Mouse (Mus musculus): ENCODE data around the gene Dok4. TPM values are rescaled to one million over a fixed set of nuclear protein-coding genes. Genes with fewer than 3 reads are reported as not detected.
A peak's percentile ranks its signal among the peaks of the same experiment; 100 is the strongest.

The Dok4 gene
- 10 to 100 TPM; 74.9 to 79.5 TPM for total RNA-seq (2021)

DNA sequence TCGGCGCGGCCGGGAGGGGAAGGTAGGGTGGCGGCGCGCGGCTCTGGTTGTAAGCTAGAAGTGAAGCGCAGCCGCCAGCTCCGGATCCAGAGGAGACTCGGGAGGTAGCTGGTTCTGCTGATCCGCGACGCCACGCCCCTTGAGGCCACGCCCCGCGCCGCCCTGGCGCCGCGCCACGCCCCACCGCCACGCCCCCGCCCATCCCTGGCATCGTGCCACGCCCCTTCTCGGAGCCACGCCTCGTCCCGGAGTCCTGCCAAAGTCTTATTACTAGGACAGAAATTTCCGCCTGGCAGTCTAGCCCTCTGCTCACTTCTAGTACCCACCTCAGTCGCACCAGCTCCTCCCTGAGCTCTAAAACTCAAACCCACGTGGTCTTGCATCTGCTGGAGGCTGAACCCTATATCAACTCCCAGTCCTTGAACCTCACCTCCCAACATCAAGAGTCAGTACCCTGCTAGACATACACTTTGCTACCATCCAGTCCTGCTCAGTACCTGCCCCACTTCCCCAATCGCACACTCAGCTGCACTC, at the start of gene Dok4:
Gene Dok4 (minus strand): TSS at position 134 of the 534 bp plus-strand sequence.
- intact Hi-C loops (cut with DNase I), result no loop called here

DNA sequence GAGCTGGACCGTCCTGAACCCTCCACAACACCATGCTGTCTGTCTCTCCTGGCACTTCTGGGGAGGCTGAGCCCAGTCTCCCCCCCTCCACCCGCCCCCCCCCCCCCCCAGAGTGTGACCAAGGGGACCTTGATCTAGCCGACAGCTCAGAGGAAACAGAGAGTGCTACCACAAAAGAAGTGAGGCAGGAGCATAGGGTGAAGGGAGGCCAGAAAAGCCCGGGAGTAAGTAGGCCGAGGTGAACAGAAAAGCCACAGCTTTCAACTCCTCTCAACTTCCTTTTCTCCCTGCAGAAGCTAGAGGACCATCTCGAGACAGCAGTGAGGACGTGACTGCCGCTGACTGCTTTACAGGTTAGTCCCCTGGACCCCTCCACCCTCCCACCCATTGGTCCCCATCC, 47.3 kb upstream of the Dok4 start, which contains the start of gene Adgrg5:
Gene Adgrg5 (plus strand): TSS at position 290 of the 400 bp plus-strand sequence.
- DNase-seq (ENCODE audit: extremely low spot score in 1 of 2, low spot score in 2 of 2), result no peak
- intact Hi-C loops (cut with DNase I), result no loop called here

More for the DNA sequence above, at the start of gene Dok4:
- peak in 1 of 2 experiments; percentile 84 for DNase-seq (ENCODE audit: extremely low spot score in 1 of 2, low spot score in 2 of 2)

DNA sequence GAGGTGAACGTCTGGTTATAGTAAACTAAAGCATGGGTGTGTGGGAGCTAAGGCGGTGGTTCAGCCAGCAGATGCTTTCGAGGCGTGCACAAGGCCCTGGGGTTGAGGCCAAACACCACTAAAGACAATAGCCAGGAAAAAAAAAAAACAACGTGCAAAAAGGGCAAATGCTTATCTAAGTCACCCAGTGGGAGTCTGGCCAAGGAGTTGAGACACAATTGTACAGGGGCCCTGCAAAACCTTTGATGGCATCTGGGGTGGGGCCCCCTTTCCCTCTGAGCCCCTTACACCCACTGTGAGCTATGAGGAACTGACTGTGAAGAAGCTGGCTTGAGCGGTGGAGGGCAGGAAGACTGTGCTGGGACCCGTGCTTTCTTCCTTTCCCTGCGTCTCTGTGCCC, 46.5 kb upstream of the Dok4 start:
- intact Hi-C loops (cut with DNase I), result no loop called here
- DNase-seq (ENCODE audit: extremely low spot score in 1 of 2, low spot score in 2 of 2), result no peak

DNA sequence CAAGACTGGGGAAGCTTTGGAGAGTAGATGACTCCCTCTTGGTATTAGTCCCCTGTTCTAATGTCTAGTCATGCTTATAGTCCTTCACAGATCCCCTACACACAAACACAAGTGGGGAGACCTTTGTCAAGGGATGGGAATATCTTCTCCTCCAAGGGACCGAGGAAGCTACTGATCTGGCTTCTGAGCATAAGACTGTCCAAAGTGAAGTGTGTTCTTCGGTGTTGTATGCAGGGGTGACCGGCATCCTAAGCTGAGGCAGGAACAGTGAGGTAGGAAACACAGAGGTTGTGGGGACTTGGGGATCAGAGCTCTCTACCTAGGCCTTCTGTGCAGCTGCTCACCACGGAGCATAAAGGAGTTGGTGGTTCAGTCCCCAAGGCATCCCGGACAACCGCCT, 46.0 kb upstream of the Dok4 start:
- intact Hi-C loops (cut with DNase I), result no loop called here
- no peak for DNase-seq (ENCODE audit: extremely low spot score in 1 of 2, low spot score in 2 of 2)

DNA sequence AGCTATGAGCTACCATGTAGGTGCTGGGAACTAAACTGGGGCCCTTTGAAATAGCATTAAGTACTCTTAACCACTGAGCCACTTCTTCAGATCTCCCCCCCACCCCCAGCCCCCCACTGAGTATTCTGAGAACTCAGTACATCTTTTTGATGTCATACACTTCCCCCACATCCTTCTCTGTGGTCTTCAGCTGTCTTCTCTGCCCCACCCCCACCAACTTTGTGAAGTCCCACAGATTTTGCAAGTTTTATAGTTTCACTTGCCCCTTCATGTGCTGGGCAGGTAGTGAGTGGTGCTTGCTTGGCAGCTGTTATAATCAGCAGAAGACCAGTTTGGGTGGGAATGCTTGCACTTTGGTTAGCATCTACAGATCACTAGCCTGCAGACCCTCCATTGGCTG, 43.1 kb upstream of the Dok4 start:
- no peak for DNase-seq (ENCODE audit: extremely low spot score in 1 of 2, low spot score in 2 of 2)
- intact Hi-C loops (cut with DNase I), result no loop called here

DNA sequence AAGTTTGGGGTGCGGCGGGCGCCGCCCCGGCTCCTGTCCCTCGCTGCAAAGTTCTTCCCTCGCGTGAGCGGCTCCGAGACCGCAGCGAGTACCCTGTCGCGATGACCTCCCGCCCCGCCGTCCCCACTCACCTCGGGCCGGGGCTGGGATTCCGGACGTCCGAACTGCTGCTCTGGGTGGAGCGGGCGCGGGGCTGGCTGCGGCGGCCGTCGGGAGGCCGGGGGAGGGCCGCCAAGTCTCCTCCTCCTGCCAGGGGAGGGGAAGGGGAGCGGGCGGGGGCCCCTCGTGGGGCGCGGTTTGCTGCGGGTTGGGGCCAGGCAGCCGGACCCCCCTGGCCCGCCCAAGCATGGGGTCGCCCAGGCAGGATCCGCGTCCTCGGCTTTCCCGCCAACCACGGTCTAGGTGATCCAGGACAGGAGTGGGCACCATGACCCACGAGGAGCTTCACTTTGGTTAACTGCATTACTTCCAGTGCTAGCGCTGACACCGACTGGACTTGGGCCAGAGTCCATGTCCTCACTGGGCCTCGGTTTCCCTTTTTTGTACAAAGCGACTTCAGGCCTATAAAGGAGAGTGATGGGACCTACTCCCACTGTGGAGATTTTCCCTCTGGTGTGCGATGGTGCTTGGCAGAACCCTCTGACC, 41.8 kb upstream of the Dok4 start, which contains the start of gene Ccdc102a:
Gene Ccdc102a (minus strand): TSS at position 248 of the 645 bp plus-strand sequence.
- peak in 1 of 2 experiments; percentile 81 for DNase-seq (ENCODE audit: extremely low spot score in 1 of 2, low spot score in 2 of 2)
- intact Hi-C loops (cut with DNase I), result no loop called here

DNA sequence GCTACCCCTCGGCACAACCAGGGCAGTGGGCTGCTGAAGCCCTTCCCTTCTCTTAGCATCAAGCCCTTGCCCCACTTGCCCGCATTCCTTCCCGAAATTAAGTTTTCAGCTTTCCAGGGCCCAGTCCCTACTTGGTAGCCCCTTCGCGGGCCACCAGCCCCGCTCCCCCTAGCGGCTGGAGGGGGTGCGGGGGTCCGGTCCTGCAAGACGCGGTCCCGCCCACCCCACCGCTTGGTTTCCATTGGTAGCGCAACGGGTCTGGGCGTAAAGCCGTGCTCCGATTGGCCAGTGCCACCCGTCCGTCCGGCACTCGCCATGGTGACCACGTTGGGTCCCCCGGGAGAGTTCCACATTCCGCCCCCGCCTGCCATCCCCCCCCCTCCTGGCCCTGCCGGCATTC, 41.2 kb upstream of the Dok4 start:
- intact Hi-C loops (cut with DNase I), result no loop called here
- DNase-seq (ENCODE audit: extremely low spot score in 1 of 2, low spot score in 2 of 2), result peak; percentile 82 to 98

DNA sequence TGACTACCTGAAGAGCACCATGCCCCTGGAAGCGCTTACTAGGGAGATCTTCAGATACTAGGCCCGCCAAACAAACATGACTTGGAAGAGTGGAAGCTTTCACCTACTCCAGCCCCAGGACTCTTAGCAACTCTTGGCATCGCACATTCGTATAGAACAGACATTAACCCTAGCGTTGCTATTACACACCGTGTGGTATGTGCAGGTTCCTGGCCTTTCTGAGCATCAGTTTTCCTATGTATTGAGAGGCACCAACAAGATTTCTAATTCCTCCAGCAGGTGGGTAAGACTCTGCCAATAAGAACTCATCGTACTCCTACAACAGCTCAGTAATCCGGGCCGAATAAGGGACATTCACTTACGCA, 40.8 kb upstream of the Dok4 start:
- no peak for DNase-seq (ENCODE audit: extremely low spot score in 1 of 2, low spot score in 2 of 2)
- intact Hi-C loops (cut with DNase I), result no loop called here

DNA sequence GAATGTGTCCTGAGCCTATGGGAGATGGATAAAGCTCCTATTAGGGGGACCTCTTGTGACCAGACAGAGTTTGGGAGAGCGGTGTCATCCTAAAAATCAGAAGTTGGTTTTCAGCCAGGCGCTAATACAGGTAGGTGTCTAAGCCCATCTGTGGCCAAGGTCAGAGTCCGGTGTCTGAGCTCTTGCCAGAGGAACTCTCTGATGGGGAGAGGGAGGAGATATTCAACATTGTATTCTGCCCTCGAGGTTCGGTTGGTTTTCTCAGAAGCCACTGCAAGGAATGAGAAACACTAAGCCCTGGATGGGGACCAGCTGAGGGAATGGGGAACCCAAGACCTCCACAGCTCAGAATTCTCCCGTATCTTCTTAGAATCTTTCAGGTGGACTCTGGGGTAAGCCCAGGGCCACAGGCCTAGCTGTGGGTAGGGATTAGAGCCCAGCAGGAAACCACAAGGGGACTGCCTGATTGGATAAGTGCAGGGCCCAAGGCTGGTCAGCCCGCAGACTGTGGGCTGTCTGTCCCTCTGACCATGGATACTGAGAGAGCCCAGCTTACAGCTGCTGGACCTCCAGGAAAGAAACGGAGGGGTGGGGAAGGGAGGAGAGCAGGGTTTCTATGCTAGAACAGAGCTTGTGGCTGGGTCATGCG, 40.3 kb upstream of the Dok4 start:
- intact Hi-C loops (cut with DNase I), result no loop called here
- no peak for DNase-seq (ENCODE audit: extremely low spot score in 1 of 2, low spot score in 2 of 2)

DNA sequence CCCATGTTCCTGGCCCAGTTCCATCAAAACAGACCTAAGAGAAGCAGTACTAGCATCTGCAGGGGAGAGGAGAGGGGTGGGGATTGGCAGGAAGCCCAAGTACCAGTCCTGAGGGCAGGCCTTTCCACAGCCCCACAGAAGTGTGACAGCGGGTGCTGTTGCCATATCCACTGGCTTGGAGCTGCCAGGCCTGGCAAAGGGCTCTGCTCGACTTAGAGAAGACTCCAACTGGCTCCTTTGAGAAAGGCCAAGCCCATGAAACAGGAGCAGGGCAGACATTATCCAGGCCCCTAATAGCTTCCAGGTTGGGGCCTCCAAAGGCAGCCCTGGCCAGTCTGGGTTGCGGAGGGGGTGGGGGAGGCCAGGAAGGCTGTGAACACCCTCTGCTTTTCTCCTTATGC, 38.6 kb upstream of the Dok4 start:
- intact Hi-C loops (cut with DNase I), result no loop called here
- peak; percentile 28 to 77 for DNase-seq (ENCODE audit: extremely low spot score in 1 of 2, low spot score in 2 of 2)

DNA sequence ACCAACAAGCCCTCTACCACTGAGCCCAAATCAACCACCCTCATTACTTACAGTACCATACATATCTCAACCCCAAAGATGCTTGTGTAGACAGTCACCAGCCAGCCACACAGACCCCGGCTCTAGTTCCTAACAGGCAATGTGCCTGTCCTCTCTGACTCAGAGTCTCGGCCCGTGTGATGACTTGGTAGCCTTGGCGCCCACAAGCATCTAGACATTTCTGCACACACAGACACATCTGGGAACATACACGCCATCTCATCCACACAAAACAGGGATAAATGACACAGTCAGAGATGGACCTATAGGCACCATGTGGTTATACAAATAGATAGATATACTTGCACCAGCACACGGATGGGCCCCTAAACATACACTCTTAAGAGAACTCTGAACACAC, 38.1 kb upstream of the Dok4 start:
- intact Hi-C loops (cut with DNase I), result no loop called here

DNA sequence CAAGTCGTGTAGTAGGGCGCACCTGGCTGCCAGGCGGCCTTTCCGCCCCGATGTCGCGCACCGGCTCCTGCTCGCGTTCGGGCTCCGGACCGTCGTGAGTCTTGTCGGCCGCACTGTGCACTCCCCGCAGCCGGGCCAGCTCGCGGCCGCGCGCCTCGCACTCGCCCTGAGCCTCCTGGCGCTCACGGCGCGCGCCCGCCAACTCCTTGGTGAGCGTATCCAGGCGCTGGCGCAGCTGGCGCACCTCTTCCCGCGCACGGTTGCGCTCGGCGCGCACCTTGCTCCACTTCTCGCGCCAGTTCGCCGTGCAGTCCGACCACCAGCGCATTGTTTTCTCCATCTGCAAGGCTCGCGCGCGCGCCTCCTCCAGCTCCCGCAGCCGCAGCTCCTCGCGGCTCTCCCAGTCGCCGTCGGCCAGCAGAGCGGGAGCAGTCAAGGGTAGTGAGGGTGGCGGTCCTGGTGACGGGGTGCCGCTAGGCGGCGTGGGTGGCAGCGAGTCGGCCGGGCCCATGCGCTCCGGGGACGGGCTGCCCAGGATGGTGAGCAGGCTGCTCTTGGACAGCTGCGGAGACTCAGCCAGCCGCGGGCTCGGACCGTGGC, 37.0 kb upstream of the Dok4 start:
- peak; percentile 15 to 65 for DNase-seq (ENCODE audit: extremely low spot score in 1 of 2, low spot score in 2 of 2)
- intact Hi-C loops (cut with DNase I), result no loop called here

More for the DNA sequence above, 38.1 kb upstream of the Dok4 start:
- no peak for DNase-seq (ENCODE audit: extremely low spot score in 1 of 2, low spot score in 2 of 2)

DNA sequence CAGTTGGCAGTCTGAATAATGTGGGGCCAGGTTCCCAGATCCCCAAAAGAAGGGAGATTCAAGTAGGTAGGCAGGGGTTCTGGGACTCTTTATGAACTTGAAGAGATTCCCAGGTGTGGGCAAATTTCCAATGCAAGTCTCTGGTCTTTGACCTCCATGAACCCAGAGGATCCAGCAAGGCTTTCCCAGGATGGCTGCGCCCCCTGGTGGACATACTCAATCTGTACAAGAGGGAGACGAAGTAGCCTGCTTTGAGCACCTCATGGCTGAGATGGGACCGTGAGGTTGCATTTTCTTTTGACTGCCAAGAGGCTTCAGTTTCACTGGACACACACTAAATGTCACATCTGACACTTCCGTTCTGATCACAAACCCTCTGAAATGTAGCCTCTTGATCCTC, 32.7 kb upstream of the Dok4 start:
- intact Hi-C loops (cut with DNase I), result loop anchor here (5.0 kb wide), 1 partner anchor 37 kb away; no protein-coding TSS in a partner anchor
- DNase-seq (ENCODE audit: extremely low spot score in 1 of 2, low spot score in 2 of 2), result peak; percentile 9 to 85

DNA sequence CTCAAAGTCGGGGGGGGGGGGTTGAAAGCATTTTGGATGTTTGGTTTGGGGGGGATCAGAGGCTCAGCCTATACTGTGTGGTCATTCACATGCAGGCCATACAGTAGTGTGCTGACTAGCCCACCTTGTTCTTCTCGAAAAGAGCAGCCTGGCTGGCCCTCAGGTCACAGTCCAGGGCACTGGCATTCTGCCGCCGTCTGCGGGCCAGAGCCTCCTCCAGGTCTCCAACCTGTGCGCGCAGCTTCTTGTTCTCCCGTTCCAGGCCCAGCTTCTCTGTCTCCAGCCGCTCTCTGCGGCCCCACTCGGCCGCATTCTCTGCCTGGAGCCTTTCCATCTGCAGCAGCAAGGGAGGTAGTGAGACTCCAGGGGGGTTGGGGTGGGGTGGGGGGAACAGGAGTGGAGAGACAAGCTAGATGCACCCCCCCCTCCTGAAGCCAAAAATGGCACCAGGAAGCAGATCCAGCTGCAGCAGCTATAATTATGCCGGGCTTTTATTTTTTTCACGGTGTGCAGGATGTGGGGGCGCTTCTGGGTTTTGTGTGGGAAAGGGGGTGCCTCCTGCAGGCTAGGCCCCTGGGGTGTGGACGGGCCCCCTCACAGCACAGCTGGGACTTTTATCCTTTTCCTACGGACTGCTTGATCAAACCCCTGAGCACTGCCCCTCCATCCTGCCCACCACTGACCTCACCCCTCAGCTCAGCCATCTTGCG, 31.6 kb upstream of the Dok4 start:
- intact Hi-C loops (cut with DNase I), result loop anchor here (5.0 kb wide), 1 partner anchor 35 kb away; no protein-coding TSS in a partner anchor

DNA sequence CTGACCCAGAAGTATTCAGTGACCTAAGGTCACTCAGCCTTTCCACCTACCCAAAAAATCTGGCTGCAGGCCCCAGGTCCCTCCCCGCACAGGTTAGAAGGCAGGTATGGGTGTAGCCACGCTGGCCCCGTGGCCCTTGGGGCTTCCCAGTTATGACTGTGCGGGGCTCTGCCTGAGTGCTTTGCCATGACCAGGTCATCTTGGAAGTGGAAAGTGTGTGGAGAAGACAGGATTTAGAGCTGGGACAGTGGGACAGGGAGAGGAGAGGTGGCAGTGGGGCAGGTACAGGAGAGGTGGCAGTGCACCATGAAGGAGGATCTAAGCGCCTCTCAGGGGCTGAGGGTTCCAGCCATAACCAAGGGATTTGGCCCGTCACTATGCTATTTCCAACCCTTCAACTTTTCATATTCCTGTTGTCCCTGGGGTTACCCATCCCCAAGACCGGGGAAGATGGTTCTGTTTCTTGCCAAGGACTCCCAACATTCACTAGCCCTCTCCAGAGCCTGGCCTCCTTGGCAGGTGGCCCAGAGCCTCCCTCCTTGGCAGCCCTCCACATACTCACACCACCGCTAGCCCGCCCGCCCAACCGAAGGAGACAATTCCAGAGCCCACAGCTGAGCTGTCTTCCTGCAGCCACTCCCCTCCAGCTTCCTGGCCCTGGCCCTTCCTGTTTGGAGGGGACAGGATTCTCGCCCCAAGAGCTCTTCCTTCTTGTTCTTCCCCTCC, 28.5 kb upstream of the Dok4 start:
- intact Hi-C loops (cut with DNase I), result loop anchor here (5.0 kb wide), 1 partner anchor 32 kb away; no protein-coding TSS in a partner anchor
- peak; percentile 58 to 94 for DNase-seq (ENCODE audit: extremely low spot score in 1 of 2, low spot score in 2 of 2)

More for the DNA sequence above, 31.6 kb upstream of the Dok4 start:
- peak in 1 of 2 experiments; percentile 60 for DNase-seq (ENCODE audit: extremely low spot score in 1 of 2, low spot score in 2 of 2)

DNA sequence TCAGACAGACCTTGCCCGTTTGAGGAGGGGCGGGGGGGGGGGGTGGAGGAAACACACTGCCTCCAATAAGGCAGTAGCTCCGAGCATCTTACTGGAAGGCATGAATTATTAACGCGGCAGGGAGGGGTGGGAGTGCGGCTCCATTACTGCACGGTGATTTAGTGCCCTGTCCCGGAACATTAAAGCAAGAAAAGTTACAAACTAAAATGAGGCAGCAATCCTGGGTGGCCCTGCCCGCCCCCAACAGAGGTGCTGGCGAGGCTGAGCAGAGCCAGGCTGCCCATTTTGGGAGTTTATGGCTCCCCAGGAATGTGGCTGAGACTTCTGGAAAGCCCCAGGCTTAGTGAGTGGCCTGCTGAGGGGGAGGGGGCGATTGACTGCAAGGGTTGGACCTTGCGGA, 27.6 kb upstream of the Dok4 start:
- intact Hi-C loops (cut with DNase I), result no loop called here
- peak in 1 of 2 experiments; percentile 18 for DNase-seq (ENCODE audit: extremely low spot score in 1 of 2, low spot score in 2 of 2)

DNA sequence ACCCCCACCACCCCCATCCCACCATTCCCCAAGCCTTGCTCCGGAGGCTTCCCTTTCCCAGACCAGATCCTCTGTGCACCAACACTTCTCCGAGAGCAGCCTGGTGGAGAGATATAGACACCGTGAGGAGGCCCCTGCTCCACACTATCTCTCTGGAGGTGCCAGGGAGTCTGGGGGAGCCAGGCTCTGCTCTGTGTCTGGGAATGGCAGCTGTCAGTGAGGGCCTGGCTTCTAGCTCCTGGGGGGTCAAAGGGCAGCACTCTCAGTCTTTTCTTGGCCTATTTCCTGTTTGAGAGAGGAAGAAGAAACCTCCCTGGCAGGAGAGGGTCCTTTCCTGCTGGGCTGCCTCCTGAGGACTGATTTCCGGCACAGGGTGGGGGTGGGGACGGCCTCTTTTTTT, 24.9 kb upstream of the Dok4 start:
- intact Hi-C loops (cut with DNase I), result no loop called here

DNA sequence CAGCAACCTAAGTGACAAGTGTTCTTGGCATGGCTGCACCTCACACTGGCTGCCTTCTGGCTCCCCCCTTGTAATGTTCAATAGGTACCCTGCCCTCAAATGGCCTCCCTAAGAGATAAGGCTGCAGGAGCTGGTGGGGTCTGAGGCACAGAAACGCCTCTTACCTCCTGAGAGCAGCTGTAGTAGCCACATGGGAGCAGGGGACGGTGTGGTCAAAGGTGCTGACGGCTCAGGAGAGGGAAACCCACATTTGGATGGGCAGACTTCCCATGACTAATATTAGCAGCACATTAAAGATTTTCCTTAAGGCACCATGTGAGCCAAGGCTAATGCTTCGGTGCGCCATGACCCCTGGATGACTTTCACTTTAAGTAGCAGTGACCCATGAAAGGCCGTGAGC, 24.5 kb upstream of the Dok4 start:
- DNase-seq (ENCODE audit: extremely low spot score in 1 of 2, low spot score in 2 of 2), result peak in 1 of 2 experiments; percentile 6
- intact Hi-C loops (cut with DNase I), result no loop called here

More for the DNA sequence above, 24.9 kb upstream of the Dok4 start:
- peak in 1 of 2 experiments; percentile 54 for DNase-seq (ENCODE audit: extremely low spot score in 1 of 2, low spot score in 2 of 2)

Measured in left cerebral cortex, postnatal 10 days (tissue).